Mouse (Mus musculus) erythroblast, embryonic 14.5 days (primary cell): ENCODE results near the gene Tas1r3.

Experiments
- GATA1 ChIP-seq: IDR thresholded peaks from 2 replicates; pipeline ENCODE4 v1.6.1; 2012; ENCODE audit warnings: low read length, inconsistent platforms, mixed read lengths
- TAL1 ChIP-seq: IDR thresholded peaks from 3 replicates; pipeline ENCODE4 v1.6.1; 2012; ENCODE audit warnings: low read length, inconsistent platforms, mixed read lengths

GRCm38 (mm10) chr4:155887674-155888073 lies 24.5 kb upstream of the Tas1r3 start:
- no peak for TF ChIP-seq GATA1
- TF ChIP-seq TAL1: no peak
